Mouse (Mus musculus) olfactory bulb, adult 2 months (tissue): ENCODE data around the gene Tnks1bp1.

Experiments
- CTCF ChIP-seq: fragments of 200-500 bp; IDR thresholded peaks from 2 replicates; pipeline ENCODE4 v1.5.1; 2012; ENCODE audit warnings: low read depth, mild to moderate bottlenecking, low read length, moderate library complexity; ENCODE audit not compliant: insufficient read depth
- POLR2A ChIP-seq: fragments of 200-500 bp; IDR thresholded peaks from 2 replicates; pipeline ENCODE4 v1.6.1; 2012; ENCODE audit warnings: mild to moderate bottlenecking, low read depth, low read length, moderate library complexity; ENCODE audit not compliant: insufficient read depth

DNA sequence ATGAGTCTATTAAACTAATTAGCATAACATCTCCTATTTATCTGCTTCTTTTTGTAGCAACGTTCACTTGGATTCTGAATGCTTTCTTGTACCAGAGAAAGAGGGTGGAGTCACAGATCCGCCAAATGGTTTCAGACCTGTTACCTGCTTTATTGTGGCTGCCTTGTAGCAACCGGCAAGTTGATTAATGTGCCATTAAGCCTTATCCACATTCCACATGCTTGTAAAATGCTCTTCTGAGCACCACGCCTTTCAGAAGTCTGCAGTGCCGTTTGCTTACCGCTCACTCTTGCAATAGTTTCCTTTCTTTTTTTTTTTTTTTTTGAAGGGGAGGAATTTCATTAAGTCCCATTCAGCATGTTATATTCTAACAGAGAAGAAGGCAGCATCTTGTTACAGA, 17.9 kb upstream of the Tnks1bp1 start:
- TF ChIP-seq CTCF: no peak
- no peak for TF ChIP-seq POLR2A
